Mouse (Mus musculus): ENCODE results near the gene Ntsr1.

Ntsr1 gene

GRCm38 (mm10) chr2:180499741-180500140, at the start of gene Ntsr1:
Gene Ntsr1, plus strand, starts transcription at chr2:180499976.
- DNase-seq, result no peak

- no peak for DNase-seq
Measured at GRCm38 (mm10) chr2:180450529-180450928, 49.2 kb upstream of the Ntsr1 start.

- peak; percentile 88 for DNase-seq
Measured at GRCm38 (mm10) chr2:180455723-180456698, 43.8 kb upstream of the Ntsr1 start, which contains the start of gene Slco4a1. Gene Slco4a1, plus strand, starts transcription at chr2:180456245.

- no peak for DNase-seq
Measured at GRCm38 (mm10) chr2:180456705-180457104, 43.1 kb upstream of the Ntsr1 start.

- DNase-seq, result no peak
Measured at GRCm38 (mm10) chr2:180457680-180458079, 42.1 kb upstream of the Ntsr1 start.

- no peak for DNase-seq
Measured at GRCm38 (mm10) chr2:180459437-180459836, 40.3 kb upstream of the Ntsr1 start.

GRCm38 (mm10) chr2:180460801-180461200, 39.0 kb upstream of the Ntsr1 start:
- no peak for DNase-seq

GRCm38 (mm10) chr2:180462593-180462992, 37.2 kb upstream of the Ntsr1 start:
- DNase-seq, result no peak

- no peak for DNase-seq
Measured at GRCm38 (mm10) chr2:180466505-180466904, 33.3 kb upstream of the Ntsr1 start.

- no peak for DNase-seq
Measured at GRCm38 (mm10) chr2:180468871-180469270, 30.9 kb upstream of the Ntsr1 start.

- no peak for DNase-seq
Measured at GRCm38 (mm10) chr2:180469768-180470167, 30.0 kb upstream of the Ntsr1 start.

GRCm38 (mm10) chr2:180472306-180473079, 27.3 kb upstream of the Ntsr1 start:
- DNase-seq, result peak; percentile 32

- peak; percentile 40 for DNase-seq
Measured at GRCm38 (mm10) chr2:180473080-180473440, 26.7 kb upstream of the Ntsr1 start.

- no peak for DNase-seq
Measured at GRCm38 (mm10) chr2:180474864-180475263, 24.9 kb upstream of the Ntsr1 start.

- DNase-seq, result no peak
Measured at GRCm38 (mm10) chr2:180482274-180482673, 17.5 kb upstream of the Ntsr1 start.

GRCm38 (mm10) chr2:180484882-180485281, 14.9 kb upstream of the Ntsr1 start:
- no peak for DNase-seq

- no peak for DNase-seq
Measured at GRCm38 (mm10) chr2:180485306-180485705, 14.5 kb upstream of the Ntsr1 start.

GRCm38 (mm10) chr2:180488210-180488751, 11.5 kb upstream of the Ntsr1 start:
- no peak for DNase-seq

GRCm38 (mm10) chr2:180495906-180496305, 3.9 kb upstream of the Ntsr1 start:
- no peak for DNase-seq

- no peak for DNase-seq
Measured at GRCm38 (mm10) chr2:180500726-180501125, 950 bp downstream of the Ntsr1 start.

- DNase-seq, result no peak
Measured at GRCm38 (mm10) chr2:180501217-180501967, 1.6 kb downstream of the Ntsr1 start.

- DNase-seq, result no peak
Measured at GRCm38 (mm10) chr2:180506281-180506680, 6.5 kb downstream of the Ntsr1 start.

Measured in liver (tissue).